Mouse (Mus musculus): Measurements from ENCODE around the gene Tut7.

DNA sequence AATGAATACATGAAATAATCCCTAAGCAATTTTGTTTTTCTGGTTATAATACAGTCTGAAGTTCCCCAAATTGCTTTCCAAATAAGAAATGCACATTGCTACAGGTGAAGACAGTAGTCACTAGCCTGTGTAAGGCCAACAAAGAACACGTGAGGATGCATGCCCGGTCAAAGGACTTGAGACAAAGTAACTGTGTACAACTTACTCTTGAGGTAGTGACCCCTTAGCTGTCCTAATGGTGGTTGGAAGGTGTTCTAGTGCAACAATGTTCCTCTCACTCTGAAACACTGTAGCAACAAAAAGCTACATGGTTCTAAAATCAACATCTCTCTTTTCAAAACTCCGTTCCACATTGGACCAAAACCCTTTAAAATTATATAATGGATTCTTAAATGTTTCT, 11.4 kb downstream of the Tut7 start:
- TF ChIP-seq EP300 (IDR thresholded peaks at IDR 0.05) = no peak
- no peak for TF ChIP-seq CTCF (IDR thresholded peaks at IDR 0.05)

Measured in lung, postnatal 0 days (tissue).